Mouse (Mus musculus) CH12.LX (cell line): ENCODE measurements around the gene Kntc1.

Source experiments
- CTCF ChIP-seq, 2 experiments: IDR thresholded peaks in 1 of 2; conservative IDR thresholded peaks in 1 of 2; 2 replicates each; pipeline ENCODE4 v1.5.1; 2011 to 2012; ENCODE audit warnings: low read depth in 2 of 2, low read length in 2 of 2, improper control_type of control experiment in 1 of 2, inconsistent platforms in 1 of 2, mild to moderate bottlenecking in 1 of 2, moderate library complexity in 1 of 2
- E2F4 ChIP-seq: IDR thresholded peaks from 2 replicates; pipeline ENCODE4 v1.6.1; 2011; ENCODE audit warnings: low read depth, low read length, improper control_type of control experiment; ENCODE audit not compliant: insufficient replicate concordance
- ELF1 ChIP-seq: IDR thresholded peaks from 2 replicates; pipeline ENCODE4 v1.6.1; 2014; ENCODE audit warnings: low read depth, mild to moderate bottlenecking, inconsistent platforms, low read length, improper control_type of control experiment
- ETS1 ChIP-seq: conservative IDR thresholded peaks from 2 replicates; pipeline ENCODE4 v1.6.1; 2012; ENCODE audit warnings: low read depth, mild to moderate bottlenecking, inconsistent platforms, low read length, improper control_type of control experiment, moderate library complexity
- MAX ChIP-seq: IDR thresholded peaks from 2 replicates; pipeline ENCODE4 v1.6.1; 2011; ENCODE audit warnings: low read length, improper control_type of control experiment
- NELFE ChIP-seq: IDR thresholded peaks from 2 replicates; pipeline ENCODE4 v1.6.1; 2011; ENCODE audit warnings: low read depth, low read length, improper control_type of control experiment
- POLR2A ChIP-seq: IDR thresholded peaks from 2 replicates; pipeline ENCODE4 v1.6.1; 2011; ENCODE audit warnings: low read depth, mild to moderate bottlenecking, improper control_type of control experiment, low read length
- RAD21 ChIP-seq: IDR thresholded peaks from 2 replicates; pipeline ENCODE4 v1.6.1; 2011; ENCODE audit warnings: low read depth, mild to moderate bottlenecking, low read length, improper control_type of control experiment, moderate library complexity
- RCOR1 ChIP-seq: conservative IDR thresholded peaks from 2 replicates; pipeline ENCODE4 v1.6.1; 2012; ENCODE audit warnings: low read depth, mild to moderate bottlenecking, inconsistent platforms, low read length, improper control_type of control experiment
- UBTF ChIP-seq: IDR thresholded peaks from 2 replicates; pipeline ENCODE4 v1.6.1; 2012; ENCODE audit warnings: low read depth, mild to moderate bottlenecking, inconsistent platforms, low read length, improper control_type of control experiment, moderate library complexity
- ZMIZ1 ChIP-seq: IDR thresholded peaks from 2 replicates; pipeline ENCODE4 v1.6.1; 2012; ENCODE audit warnings: low read depth, mild to moderate bottlenecking, inconsistent platforms, low read length, improper control_type of control experiment

DNA sequence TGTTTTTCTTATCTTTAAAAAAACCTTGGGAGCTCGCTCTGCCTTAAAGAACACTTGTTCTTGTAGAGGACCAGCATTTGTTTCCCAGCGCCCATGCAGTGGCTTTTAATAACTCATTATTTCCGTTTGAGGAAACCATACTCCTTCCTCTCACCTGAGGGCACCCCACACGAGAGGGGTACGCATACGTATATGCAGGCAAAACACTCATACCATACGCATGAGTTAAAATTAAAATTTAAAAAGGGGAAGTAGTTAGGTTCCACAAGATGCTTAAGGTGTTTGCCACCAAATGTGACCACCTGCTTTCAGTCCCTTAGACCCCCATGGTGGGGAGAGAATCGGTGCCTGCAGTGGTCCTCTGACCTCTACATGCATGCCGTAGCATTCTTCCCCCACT is 23.9 kb downstream of the Kntc1 start:
- no peak for TF ChIP-seq MAX
- TF ChIP-seq RCOR1, result no peak
- TF ChIP-seq E2F4, result no peak
- no peak for TF ChIP-seq POLR2A
- TF ChIP-seq CTCF (conservative IDR thresholded peaks at IDR 0.05 in 1 of 2, IDR thresholded peaks at IDR 0.05 in 1 of 2; ENCODE audit: low read depth in 2 of 2, low read length in 2 of 2), result no peak
- no peak for TF ChIP-seq ELF1
- TF ChIP-seq UBTF, result no peak
- TF ChIP-seq RAD21, result no peak
- TF ChIP-seq ETS1, result no peak
- TF ChIP-seq NELFE, result no peak
- no peak for TF ChIP-seq ZMIZ1
